ENCODE assay signal across 10 mouse cellular contexts in genomic region chr1:161224837-161225236, GRCm38 (mm10). TPM values are rescaled to one million over a fixed set of nuclear protein-coding genes. Genes with fewer than 3 reads are reported as not detected.
DNase-seq lines count a peak whose midpoint lies in the region; ATAC-seq and TF ChIP-seq lines count a peak whose summit lies in the region.
"Had no signal": no experiment of that assay in that cellular context is flagged by ENCODE, and none has a peak within 500 bp of the region (broad histone marks: within the 10 kb centered on the region; RNA-seq: fewer than 3 reads in every experiment).

No protein-coding gene starts in this region.

- no peak overlapping the region for H3K9ac ChIP-seq in stomach, embryonic 16.5 days (ENCODE audit: low read length)
- H3K9ac ChIP-seq: stomach, embryonic 15.5 days had no signal

- 0 out of 2 replicates have a peak, but pooled peaks have one; percentile 21 for ATAC-seq in stomach, embryonic 16.5 days (ENCODE audit: insufficient read depth, low FRiP score)

- WGBS in heart, embryonic 10.5 days = 69% methylated on average over 5 of the region's 5 CpGs
- WGBS in stomach, embryonic 16.5 days = 38% methylated on average over 5 of the region's 5 CpGs

- DNase-seq in heart, adult 11 months = peak; percentile 72
- DNase-seq in heart, embryonic 10.5 days (ENCODE audit: low spot score) = no peak
- DNase-seq in ovary, postnatal 10 days (ENCODE audit: low spot score) = peak; percentile 6
- DNase-seq in ovary, adult 18-20 months (ENCODE audit: low spot score) = no peak
- peak; percentile 24 to 59 for DNase-seq in layer of hippocampus, adult 8-10 months (ENCODE audit: low spot score in 2 of 2)
- DNase-seq in gastrocnemius, adult 2 months = no peak
- no peak for DNase-seq in gastrocnemius, postnatal 25 days

- no peak overlapping the region for H3K27ac ChIP-seq in heart, embryonic 10.5 days
- H3K27ac ChIP-seq in stomach, embryonic 16.5 days (ENCODE audit: low read length) = no peak overlapping the region
- H3K27ac ChIP-seq in gastrocnemius, adult 2 months = no peak overlapping the region
- H3K27ac ChIP-seq: macrophage; stomach, embryonic 15.5 days had no signal

- H3K36me3 ChIP-seq in heart, embryonic 10.5 days = no peaks in the 10 kb centered on the region
- no peaks in the 10 kb centered on the region for H3K36me3 ChIP-seq in stomach, embryonic 16.5 days (ENCODE audit: control insufficient read depth, insufficient read depth, low read length)
- H3K36me3 ChIP-seq: stomach, embryonic 15.5 days had no signal

- no peak overlapping the region for H3K4me3 ChIP-seq in heart, embryonic 10.5 days
- no peak overlapping the region for H3K4me3 ChIP-seq in stomach, embryonic 16.5 days (replicated peaks; ENCODE audit: low read length)
- no peak overlapping the region for H3K4me3 ChIP-seq in gastrocnemius, adult 2 months
- H3K4me3 ChIP-seq: stomach, embryonic 15.5 days had no signal

- no peak for TF ChIP-seq CTCF in gastrocnemius, adult 2 months (IDR thresholded peaks at IDR 0.05)

- intact Hi-C loops in gastrocnemius, adult 2 months (cut with DNase I) = no loop called here

- no peaks in the 10 kb centered on the region for H3K4me1 ChIP-seq in heart, embryonic 10.5 days
- H3K4me1 ChIP-seq in stomach, embryonic 16.5 days (ENCODE audit: control insufficient read depth, insufficient read depth, low read length) = no peaks in the 10 kb centered on the region
- H3K4me1 ChIP-seq: stomach, embryonic 15.5 days had no signal

- no peak overlapping the region for H3K4me2 ChIP-seq in stomach, embryonic 16.5 days (ENCODE audit: low read depth, low read length)
- H3K4me2 ChIP-seq: stomach, embryonic 15.5 days had no signal

- no peaks in the 10 kb centered on the region for H3K9me3 ChIP-seq in heart, embryonic 10.5 days
- no peaks in the 10 kb centered on the region for H3K9me3 ChIP-seq in stomach, embryonic 16.5 days (replicated peaks; ENCODE audit: control insufficient read depth, low read length)
- H3K9me3 ChIP-seq: stomach, embryonic 15.5 days had no signal

- no peaks in the 10 kb centered on the region for H3K27me3 ChIP-seq in heart, embryonic 10.5 days (ENCODE audit: insufficient read depth, poor library complexity, severe bottlenecking)
- no peaks in the 10 kb centered on the region for H3K27me3 ChIP-seq in stomach, embryonic 16.5 days (ENCODE audit: control insufficient read depth, insufficient read depth, low read length)
- H3K27me3 ChIP-seq: stomach, embryonic 15.5 days had no signal

RNA-seq across cellular contexts. Expression of gene Prdx6, which starts 26.2 kb away (rescaled TPM):
- polyA plus RNA-seq in heart, embryonic 10.5 days (2016; fragmentation: Nextera tagmentation; extraction: Ambion mirVana) = 537 and 587 TPM in 2 replicates
- 100 to 1,000 TPM; 360 to 633 (median 457) TPM for total RNA-seq in layer of hippocampus, adult 8-10 months (2022)
- polyA plus RNA-seq in stomach, embryonic 16.5 days (2015; fragmentation: Nextera tagmentation; extraction: Ambion mirVana) = 436 and 447 TPM in 2 replicates
- 100 to 1,000 TPM; 104 to 168 TPM for total RNA-seq in gastrocnemius, adult 2 months (2021)
- total RNA-seq in gastrocnemius, postnatal 25 days (2021) = 100 to 1,000 TPM in 1 of 2 experiments, 10 to 100 TPM in 1; 92.8 to 127 TPM

Comparison
In these comparisons a context has a peak if more than half of its experiments do, and no peak if none do; other contexts are left out.
1. DNase-seq: peak in heart, adult 11 months (single experiment), ovary, postnatal 10 days (single experiment) and layer of hippocampus, adult 8-10 months (2 of 2); none in heart, embryonic 10.5 days (single experiment), ovary, adult 18-20 months (single experiment), gastrocnemius, adult 2 months (single experiment) and gastrocnemius, postnatal 25 days (single experiment).